Mouse (Mus musculus) c-Kit-positive CD71-positive TER-119-positive erythroid progenitor cells, embryonic 14.5 days (primary cell): ENCODE data around the gene Abca17.

ENCODE experiments used
- DNase-seq: peaks from one replicate; pipeline ENCODE4 v3.0.0-alpha.2; 2013; ENCODE audit warnings: low spot score

Gene Abca17

DNA sequence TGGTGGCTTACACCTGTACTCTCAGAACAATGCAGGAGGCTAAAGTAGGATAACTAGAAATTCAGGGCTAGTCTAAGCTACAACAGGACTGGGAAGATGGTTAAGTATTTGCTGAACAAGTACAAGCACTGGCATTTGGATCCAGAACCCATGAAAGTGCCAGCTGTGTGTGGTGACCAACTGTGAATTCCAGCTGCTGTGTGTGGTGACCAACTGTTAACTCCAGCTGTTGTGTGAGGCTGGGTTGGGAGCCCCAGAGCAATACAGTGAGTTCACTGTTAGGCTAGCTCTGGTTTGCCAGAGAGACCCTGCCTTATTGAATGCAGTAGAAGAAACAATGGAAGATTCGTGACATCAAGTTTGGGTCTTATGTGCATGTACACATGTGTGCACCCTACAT is 114.4 kb downstream of the Abca17 start:
- no peak for DNase-seq

DNA sequence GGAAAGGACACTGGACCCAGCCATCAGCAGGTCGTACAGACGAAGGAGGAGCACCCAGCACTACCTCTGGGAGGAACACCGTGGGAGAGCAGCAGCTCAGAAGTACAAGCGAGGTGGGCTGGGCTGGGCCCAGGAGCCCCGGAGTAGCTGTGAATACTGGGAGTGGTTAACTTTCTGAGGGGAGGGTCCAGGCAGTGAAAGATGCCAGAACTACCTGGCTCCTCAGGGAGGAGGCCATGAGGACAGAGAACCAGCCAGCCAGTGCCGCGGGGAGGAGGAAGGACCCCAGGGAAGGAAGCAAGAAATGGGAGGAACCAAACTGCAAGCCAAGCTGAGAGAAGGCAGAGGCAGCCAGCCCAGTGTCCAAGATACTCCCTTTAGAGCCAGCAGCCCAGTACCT is 122.9 kb downstream of the Abca17 start:
- DNase-seq: no peak

DNA sequence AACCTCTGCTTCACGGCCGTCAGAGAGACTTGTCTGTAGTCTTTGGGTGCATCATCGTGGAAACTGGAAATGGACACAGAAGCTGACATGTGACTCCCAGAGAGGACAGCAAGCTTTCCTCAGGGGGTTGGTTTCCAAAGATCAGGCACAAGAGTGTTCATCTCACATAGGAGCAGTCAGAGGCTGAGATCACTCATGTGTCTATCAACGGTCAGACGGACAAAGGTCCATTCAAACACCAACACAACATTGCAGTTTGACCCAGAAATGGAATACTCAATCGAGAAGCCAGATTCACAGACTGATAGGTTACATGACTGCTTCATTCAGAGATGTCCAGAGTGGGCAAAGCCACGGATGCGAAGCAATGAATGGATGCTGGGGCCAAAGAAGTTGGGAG is 124.1 kb downstream of the Abca17 start:
- no peak for DNase-seq

DNA sequence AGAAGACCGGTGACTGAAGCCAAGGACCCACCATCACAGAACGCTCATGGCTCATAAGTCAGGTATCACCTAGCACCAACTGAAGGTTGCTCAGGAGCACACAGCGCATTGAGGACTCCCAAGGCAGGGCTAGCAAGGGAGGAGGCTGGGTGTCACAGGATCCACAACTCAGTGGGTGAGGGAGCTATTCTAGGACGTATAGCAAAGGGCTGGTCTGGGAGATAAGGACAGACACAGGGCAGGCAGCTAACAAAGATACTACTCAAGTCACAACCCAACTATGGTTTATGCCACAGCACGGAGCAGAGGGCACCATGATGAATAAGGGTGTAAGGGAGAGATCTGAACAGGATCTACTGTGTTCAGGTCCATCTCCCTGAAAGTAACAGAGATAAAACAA is 125.0 kb downstream of the Abca17 start:
- peak; percentile 86 for DNase-seq

DNA sequence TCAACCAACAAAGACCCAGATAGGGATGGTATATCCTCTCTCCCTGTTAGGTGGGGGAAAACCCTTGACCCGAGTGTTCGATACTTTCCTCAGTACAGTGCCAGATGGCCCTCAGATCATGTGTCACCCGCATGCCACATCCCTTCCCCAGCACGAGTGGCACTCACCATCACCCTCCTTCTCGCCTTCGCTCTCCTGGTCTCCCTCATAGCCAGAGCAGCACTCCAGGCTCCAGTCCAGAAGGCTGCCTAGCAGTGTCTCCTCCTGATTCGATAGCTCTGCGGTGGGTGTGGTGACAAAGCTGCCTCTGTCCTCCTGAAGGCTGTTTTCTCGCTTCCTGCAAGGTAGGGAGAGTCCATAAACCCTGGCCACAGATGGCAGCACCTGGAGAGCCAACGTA is 126.1 kb downstream of the Abca17 start:
- no peak for DNase-seq

DNA sequence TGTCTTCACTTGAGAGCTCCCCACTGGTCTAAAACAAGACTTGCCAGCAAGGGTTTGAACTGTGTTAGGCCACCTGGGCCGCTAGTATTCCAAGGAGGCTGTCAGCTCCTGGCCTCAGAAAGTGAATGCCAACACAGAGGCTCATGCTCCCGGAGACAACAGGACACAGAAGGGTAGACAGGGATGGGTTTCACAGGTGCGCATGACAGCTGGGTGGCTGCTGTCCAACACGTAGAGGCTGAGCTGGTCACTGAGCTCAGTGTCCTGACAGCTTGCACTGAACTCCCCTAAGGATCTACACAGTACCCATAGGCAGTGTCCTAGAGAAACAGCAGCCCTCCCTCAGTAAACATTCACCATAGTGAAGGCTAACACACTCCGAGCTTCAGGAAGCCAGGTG is 127.4 kb downstream of the Abca17 start:
- no peak for DNase-seq

DNA sequence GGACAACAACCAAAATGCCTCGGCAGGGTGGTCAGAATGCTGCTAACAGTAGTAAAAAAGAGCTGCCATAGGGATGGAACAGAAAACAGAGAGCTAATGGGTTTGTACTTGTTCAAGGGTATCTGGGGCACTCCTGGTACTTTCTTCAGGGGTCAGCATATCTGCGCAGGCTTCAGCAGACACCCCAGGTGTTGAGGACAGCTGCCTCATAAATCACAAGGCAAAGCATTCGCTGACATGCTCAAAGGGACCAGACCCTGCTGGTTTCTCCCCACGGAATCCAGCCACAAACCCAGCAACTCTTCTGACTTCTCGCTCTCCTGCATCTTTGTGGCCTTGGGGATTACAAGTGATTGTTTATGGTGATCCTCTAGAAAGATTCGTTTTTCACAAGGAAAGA is 128.2 kb downstream of the Abca17 start:
- no peak for DNase-seq

DNA sequence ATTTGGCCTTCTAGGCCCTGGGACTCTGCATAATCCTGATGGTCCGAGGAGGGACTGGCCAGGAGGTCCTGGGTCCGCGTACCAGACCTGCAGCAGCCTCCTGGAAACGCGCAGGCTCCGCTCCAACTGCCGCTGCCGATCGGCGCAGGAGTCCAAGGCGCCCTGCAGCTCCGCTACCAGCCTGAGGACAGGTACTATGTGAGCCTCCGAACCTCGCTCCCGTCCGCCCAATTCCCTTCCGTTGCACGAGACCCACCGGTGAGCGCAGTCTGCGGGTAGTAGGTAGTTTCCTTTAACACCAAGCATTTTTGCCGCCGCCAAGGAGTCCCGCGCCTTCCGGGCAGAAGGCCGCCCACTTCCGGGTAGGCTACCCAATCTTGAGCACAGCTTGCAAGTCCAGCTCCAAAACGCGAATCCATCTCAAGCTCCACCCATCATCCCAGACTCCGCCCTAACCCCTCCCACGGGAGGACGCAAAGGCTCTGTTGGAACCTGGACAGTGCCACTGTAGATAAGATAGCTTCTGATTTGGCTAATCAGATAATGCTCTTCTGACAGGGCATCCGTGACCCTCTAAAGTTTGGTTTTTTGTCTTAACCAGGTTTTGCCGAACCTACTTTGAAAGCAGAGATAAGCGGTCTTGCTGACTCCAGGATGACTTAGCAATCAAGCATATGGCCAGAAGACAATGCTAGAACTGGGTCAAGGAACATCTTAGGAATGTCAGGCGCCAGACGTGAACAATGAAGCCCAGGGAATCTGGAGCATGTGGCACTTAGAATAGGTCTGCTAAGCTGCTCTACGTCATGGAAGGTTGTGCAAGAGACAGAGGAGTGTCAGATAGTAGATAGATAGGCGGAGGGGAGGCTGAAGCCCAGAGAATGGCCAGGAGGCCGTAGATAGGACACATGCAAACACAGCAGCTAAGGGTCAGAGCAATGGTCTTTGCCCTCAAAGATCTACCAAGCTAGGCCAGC is 130.1 kb downstream of the Abca17 start, which contains the start of gene Tedc2:
Tedc2 (minus strand) TSS at position 417 of the 977 bp plus-strand sequence.
- peak; percentile 91 for DNase-seq

DNA sequence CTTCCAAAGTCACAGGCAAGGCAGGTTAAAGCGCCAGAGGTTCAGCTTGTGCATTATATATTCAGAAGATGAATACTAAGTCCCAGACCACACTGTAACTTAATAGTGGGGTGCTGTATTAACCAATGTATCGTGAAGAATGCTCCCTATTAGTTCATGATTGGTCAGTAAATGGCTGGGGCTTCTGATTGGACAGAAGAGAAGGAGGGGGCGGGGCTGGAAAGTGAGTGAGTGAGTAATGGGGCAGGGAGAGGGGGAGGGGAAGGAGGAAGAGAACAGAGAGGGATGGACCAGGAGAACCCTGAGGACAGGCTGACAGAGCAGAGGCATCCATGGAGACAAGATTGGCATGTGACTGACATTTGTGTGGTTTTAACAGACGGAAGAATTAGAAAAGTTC is 134.0 kb downstream of the Abca17 start:
- no peak for DNase-seq
